Mouse (Mus musculus): Measurements from ENCODE around the gene Creg1. TPM values are rescaled to one million over a fixed set of nuclear protein-coding genes. Genes with fewer than 3 reads are reported as not detected.

Gene Creg1
- 237 and 244 TPM in 2 replicates for polyA plus RNA-seq (2014; fragmentation: Nextera tagmentation; extraction: Ambion mirVana)

DNA sequence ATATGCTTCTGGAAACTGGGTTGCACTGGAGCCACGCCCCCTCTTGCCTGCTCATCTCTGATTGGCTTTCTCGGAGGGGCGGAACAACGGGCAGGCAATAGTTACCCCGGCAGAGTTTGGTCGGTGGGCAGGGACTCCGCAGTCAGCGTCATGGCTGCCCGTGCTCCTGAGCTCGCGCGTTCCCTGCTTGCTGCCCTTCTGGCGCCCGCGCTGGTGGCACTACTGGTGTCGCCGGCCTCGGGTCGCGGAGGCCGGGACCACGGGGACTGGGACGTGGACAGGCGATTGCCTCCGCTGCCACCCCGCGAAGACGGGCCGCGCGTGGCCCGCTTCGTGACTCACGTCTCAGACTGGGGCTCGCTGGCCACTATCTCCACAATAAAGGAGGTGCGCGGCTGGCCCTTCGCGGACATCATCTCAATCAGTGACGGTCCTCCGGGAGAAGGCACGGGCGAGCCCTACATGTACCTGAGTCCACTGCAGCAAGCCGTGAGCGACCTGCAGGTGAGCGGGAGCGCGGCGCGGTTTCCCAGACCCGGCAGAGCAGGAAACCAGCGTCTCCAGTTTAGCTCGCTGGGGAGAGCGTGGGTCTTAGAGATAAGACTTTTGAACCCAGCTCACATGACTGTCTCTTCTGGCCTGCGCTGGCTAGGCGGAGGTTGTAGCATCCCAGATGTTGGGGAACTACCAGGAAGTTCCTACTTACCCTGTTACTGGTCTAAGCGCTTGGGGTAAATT lies at the start of gene Creg1:
Gene Creg1, plus strand, starts transcription at position 112 of the 738 bp plus-strand sequence.
- H3K4me3 ChIP-seq (ENCODE audit: low read depth, low read length): peak within 1 kb of the TSS; percentile 83
- peak; percentile 92 for ATAC-seq (replicated peaks; ENCODE audit: low FRiP score)
- peak within 1 kb of the TSS; percentile 91 for H3K9ac ChIP-seq (ENCODE audit: low read depth, low read length)
- peak within 1 kb of the TSS; percentile 90 for H3K27ac ChIP-seq (ENCODE audit: low read depth, low read length)
- H3K4me2 ChIP-seq: peak within 1 kb of the TSS; percentile 95
- no peaks in the 10 kb centered on the region for H3K9me3 ChIP-seq (ENCODE audit: control insufficient read depth, low read length)
- H3K27me3 ChIP-seq (replicated peaks; ENCODE audit: control insufficient read depth, insufficient read depth, low read length): no peaks in the 10 kb centered on the region
- peak; percentile 90 for DNase-seq (ENCODE audit: low spot score)
- WGBS: under 1% methylated on average over 57 of the region's 57 CpGs
- H3K4me1 ChIP-seq (replicated peaks; ENCODE audit: control insufficient read depth, insufficient read depth, low read length): peaks cover 30% of the 10 kb centered on the region
- H3K36me3 ChIP-seq (ENCODE audit: control insufficient read depth, insufficient read depth, low read length): no peaks in the 10 kb centered on the region

DNA sequence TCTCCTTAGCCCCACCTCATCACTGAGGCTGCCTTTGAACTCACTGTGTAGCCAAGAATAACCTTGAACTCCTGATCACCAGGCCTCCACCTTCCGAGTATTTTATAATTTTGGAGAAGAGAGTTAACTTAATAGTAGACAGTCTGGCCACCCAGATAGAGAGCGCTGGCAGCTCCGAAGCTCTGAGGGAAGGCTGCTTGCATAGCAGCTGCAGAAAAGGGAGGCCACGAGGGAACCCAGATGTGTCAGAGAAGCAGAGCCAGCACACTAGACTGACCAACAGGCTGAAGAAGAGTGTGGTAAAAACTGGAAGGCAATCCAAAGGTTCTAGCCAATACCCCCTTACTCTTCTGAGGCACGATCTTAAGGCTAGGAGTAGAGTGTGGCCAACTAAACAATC lies 49.7 kb upstream of the Creg1 start:
- H3K4me2 ChIP-seq: no peak overlapping the region
- ATAC-seq (replicated peaks; ENCODE audit: low FRiP score) (no peak), DNase-seq (ENCODE audit: low spot score) (no peak)
- H3K27me3 ChIP-seq (replicated peaks; ENCODE audit: control insufficient read depth, insufficient read depth, low read length): peaks cover 4% of the 10 kb centered on the region
- no peak overlapping the region for H3K4me3 ChIP-seq (ENCODE audit: low read depth, low read length)
- H3K9me3 ChIP-seq (ENCODE audit: control insufficient read depth, low read length): no peaks in the 10 kb centered on the region
- WGBS: 81% methylated on average over 5 of the region's 5 CpGs
- H3K4me1 ChIP-seq (replicated peaks; ENCODE audit: control insufficient read depth, insufficient read depth, low read length): peaks cover 36% of the 10 kb centered on the region
- H3K27ac ChIP-seq (ENCODE audit: low read depth, low read length): no peak overlapping the region
- H3K9ac ChIP-seq (ENCODE audit: low read depth, low read length): no peak overlapping the region
- H3K36me3 ChIP-seq (ENCODE audit: control insufficient read depth, insufficient read depth, low read length): no peaks in the 10 kb centered on the region

- DNase-seq (ENCODE audit: low spot score) (no peak), ATAC-seq (replicated peaks; ENCODE audit: low FRiP score) (no peak)
- Histone ChIP-seq H3K4me1 (replicated peaks; ENCODE audit: control insufficient read depth, insufficient read depth, low read length) (peaks cover 21% of the 10 kb centered on the region), H3K9ac (ENCODE audit: low read depth, low read length) (no peak overlapping the region), H3K27me3 (replicated peaks; ENCODE audit: control insufficient read depth, insufficient read depth, low read length) (no peaks in the 10 kb centered on the region), H3K9me3 (ENCODE audit: control insufficient read depth, low read length) (no peaks in the 10 kb centered on the region), H3K27ac (ENCODE audit: low read depth, low read length) (no peak overlapping the region), H3K36me3 (ENCODE audit: control insufficient read depth, insufficient read depth, low read length) (no peaks in the 10 kb centered on the region), H3K4me3 (ENCODE audit: low read depth, low read length) (no peak overlapping the region), H3K4me2 (no peak overlapping the region)
- 81% methylated on average over 4 of the region's 4 CpGs for WGBS
These were observed 47.1 kb upstream of the Creg1 start for GRCm38 (mm10) chr1:165716426-165716825.

- DNase-seq (ENCODE audit: low spot score) (no peak), ATAC-seq (replicated peaks; ENCODE audit: low FRiP score) (peak; percentile 66)
- Histone ChIP-seq H3K9me3 (ENCODE audit: control insufficient read depth, low read length) (no peaks in the 10 kb centered on the region), H3K27ac (ENCODE audit: low read depth, low read length) (peak overlapping the region; percentile 71), H3K9ac (ENCODE audit: low read depth, low read length) (no peak overlapping the region), H3K36me3 (ENCODE audit: control insufficient read depth, insufficient read depth, low read length) (no peaks in the 10 kb centered on the region), H3K27me3 (replicated peaks; ENCODE audit: control insufficient read depth, insufficient read depth, low read length) (no peaks in the 10 kb centered on the region), H3K4me2 (peak overlapping the region; percentile 59), H3K4me1 (replicated peaks; ENCODE audit: control insufficient read depth, insufficient read depth, low read length) (peaks cover 21% of the 10 kb centered on the region), H3K4me3 (ENCODE audit: low read depth, low read length) (peak overlapping the region; percentile 17; the same call in 1 of the 2 replicates)
- WGBS: 23% methylated on average over 11 of the region's 11 CpGs
These were observed 45.6 kb upstream of the Creg1 start for GRCm38 (mm10) chr1:165717711-165718542.

- DNase-seq (ENCODE audit: low spot score) (no peak), ATAC-seq (replicated peaks; ENCODE audit: low FRiP score) (no peak)
- H3K9ac ChIP-seq (ENCODE audit: low read depth, low read length): 0 out of 2 replicates have a peak overlapping the region, but pooled peaks have one; percentile 25
- no peaks in the 10 kb centered on the region for H3K36me3 ChIP-seq (ENCODE audit: control insufficient read depth, insufficient read depth, low read length)
- 30% methylated on average over 15 of the region's 15 CpGs for WGBS
- H3K4me1 ChIP-seq (replicated peaks; ENCODE audit: control insufficient read depth, insufficient read depth, low read length): peaks cover 19% of the 10 kb centered on the region
- peak overlapping the region; percentile 59 for H3K4me2 ChIP-seq
- H3K27me3 ChIP-seq (replicated peaks; ENCODE audit: control insufficient read depth, insufficient read depth, low read length): no peaks in the 10 kb centered on the region
- peak overlapping the region; percentile 71 for H3K27ac ChIP-seq (ENCODE audit: low read depth, low read length)
- H3K9me3 ChIP-seq (ENCODE audit: control insufficient read depth, low read length): no peaks in the 10 kb centered on the region
- H3K4me3 ChIP-seq (ENCODE audit: low read depth, low read length): peak overlapping the region; percentile 17; the same call in 1 of the 2 replicates
These were observed 44.9 kb upstream of the Creg1 start for GRCm38 (mm10) chr1:165718543-165719105.

DNA sequence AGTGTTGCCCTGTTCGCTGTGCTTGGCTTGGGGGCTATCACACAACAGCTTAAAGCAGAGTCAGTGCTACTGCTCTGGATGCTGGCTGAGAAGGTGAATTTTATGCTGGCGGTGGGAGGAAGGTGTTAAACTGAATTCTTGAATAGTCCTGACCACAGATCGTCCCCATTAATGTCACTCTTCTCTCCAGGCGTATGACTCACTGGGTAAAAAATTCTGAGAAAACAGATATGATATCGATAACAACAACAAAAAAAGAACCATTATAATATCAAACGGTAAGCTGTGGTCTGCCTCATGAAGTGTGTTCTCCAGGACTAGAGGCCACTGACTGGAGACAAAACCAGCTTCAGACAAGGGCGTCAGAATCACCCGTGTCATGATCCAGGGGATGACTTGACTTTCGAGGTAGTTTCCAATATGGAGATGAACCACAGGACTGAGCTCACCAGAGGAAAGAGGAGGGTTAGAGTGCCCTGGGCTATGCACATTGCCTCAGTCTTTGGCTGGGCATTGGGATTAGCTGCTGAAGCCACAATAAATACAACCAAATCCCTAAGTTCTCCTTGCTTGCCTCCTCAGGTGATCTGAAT lies 40.9 kb upstream of the Creg1 start:
- Histone ChIP-seq H3K27me3 (replicated peaks; ENCODE audit: control insufficient read depth, insufficient read depth, low read length) (no peaks in the 10 kb centered on the region), H3K36me3 (ENCODE audit: control insufficient read depth, insufficient read depth, low read length) (no peaks in the 10 kb centered on the region), H3K4me2 (no peak overlapping the region), H3K4me3 (ENCODE audit: low read depth, low read length) (no peak overlapping the region), H3K4me1 (replicated peaks; ENCODE audit: control insufficient read depth, insufficient read depth, low read length) (peaks cover 11% of the 10 kb centered on the region), H3K9me3 (ENCODE audit: control insufficient read depth, low read length) (no peaks in the 10 kb centered on the region), H3K9ac (ENCODE audit: low read depth, low read length) (no peak overlapping the region), H3K27ac (ENCODE audit: low read depth, low read length) (no peak overlapping the region)
- 81% methylated on average over 9 of the region's 9 CpGs for WGBS
- ATAC-seq (replicated peaks; ENCODE audit: low FRiP score) (no peak), DNase-seq (ENCODE audit: low spot score) (no peak)

GRCm38 (mm10) chr1:165724219-165725033 lies 39.1 kb upstream of the Creg1 start:
- Histone ChIP-seq H3K4me1 (replicated peaks; ENCODE audit: control insufficient read depth, insufficient read depth, low read length) (no peaks in the 10 kb centered on the region; the same call in 1 of the 2 replicates), H3K9me3 (ENCODE audit: control insufficient read depth, low read length) (no peaks in the 10 kb centered on the region), H3K27me3 (replicated peaks; ENCODE audit: control insufficient read depth, insufficient read depth, low read length) (no peaks in the 10 kb centered on the region), H3K9ac (ENCODE audit: low read depth, low read length) (no peak overlapping the region), H3K36me3 (ENCODE audit: control insufficient read depth, insufficient read depth, low read length) (no peaks in the 10 kb centered on the region), H3K27ac (ENCODE audit: low read depth, low read length) (no peak overlapping the region), H3K4me2 (no peak overlapping the region), H3K4me3 (ENCODE audit: low read depth, low read length) (no peak overlapping the region)
- 54% methylated on average over 11 of the region's 11 CpGs for WGBS
- DNase-seq (ENCODE audit: low spot score) (no peak), ATAC-seq (replicated peaks; ENCODE audit: low FRiP score) (no peak)

Data from liver, embryonic 11.5 days (tissue).